Mouse (Mus musculus): ENCODE measurements at regions not wholly inside any gene's neighbourhood (a gene's known extent, or its start where the extent isn't known, plus 50 kb on each side); places are given as distances from the start of the nearest gene placed in this dataset.

- ATAC-seq (replicated peaks; ENCODE audit: poor library complexity) = no peak
Observed at GRCm38 (mm10) chr1:186447521-186447920, 258.3 kb downstream of the Tgfb2 start.

DNA sequence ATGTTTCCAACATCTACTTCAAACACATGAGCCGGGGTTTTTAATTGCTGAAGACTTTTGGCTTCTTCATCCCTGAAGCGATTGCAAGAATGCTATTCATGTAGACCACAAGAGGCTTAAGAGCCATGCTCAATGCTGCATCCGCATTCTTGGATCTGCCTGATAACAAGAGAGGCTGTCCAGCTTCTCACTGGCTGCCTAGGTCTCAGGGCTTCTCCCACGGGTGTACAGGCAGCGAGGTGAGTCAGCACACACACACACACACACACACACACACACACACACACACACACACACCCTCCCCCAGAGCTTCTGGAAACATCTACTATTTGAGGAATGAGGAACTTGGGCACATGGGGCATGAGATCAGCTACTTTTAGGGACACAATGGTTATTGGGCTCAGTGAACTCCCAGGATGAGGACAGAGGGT is 261.1 kb downstream of the Tgfb2 start:
- no peak for ATAC-seq (replicated peaks; ENCODE audit: poor library complexity)

GRCm38 (mm10) chr1:186442160-186442559 is 263.6 kb downstream of the Tgfb2 start:
- ATAC-seq (replicated peaks; ENCODE audit: poor library complexity) = no peak

DNA sequence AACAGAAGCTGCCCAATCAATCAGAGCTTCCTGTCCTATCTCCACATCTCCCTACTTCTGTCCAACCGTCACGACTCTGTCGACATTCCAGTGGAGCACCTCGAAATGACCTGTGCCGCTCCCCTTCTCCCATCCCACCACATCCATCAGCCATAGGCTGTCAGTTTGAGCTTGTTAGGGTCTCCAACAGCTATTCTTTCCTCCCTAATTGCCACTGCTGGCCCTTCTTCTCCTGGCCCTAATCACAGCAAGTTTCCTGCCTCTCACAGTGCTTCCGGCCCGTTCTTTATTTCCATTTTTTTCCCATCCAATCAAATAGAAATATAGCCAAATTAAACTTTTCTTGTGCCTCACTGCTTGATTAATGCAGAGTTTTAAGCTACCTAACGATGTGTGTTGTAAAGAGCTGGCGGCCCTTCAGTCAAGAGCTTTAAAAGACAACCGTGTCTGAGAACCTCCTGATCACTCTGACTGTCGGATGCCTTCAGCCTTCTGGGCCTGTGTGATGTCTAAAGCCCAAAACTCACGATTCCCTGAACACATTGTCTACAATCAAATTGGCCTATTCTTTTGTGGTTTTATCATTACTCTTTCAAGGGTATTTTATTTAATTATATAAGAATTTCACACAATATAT is 270.3 kb downstream of the Tgfb2 start:
- no peak for ATAC-seq (replicated peaks; ENCODE audit: poor library complexity)

- ATAC-seq (replicated peaks; ENCODE audit: poor library complexity) = no peak
Observed at GRCm38 (mm10) chr1:186434782-186435181, 271.0 kb downstream of the Tgfb2 start.

DNA sequence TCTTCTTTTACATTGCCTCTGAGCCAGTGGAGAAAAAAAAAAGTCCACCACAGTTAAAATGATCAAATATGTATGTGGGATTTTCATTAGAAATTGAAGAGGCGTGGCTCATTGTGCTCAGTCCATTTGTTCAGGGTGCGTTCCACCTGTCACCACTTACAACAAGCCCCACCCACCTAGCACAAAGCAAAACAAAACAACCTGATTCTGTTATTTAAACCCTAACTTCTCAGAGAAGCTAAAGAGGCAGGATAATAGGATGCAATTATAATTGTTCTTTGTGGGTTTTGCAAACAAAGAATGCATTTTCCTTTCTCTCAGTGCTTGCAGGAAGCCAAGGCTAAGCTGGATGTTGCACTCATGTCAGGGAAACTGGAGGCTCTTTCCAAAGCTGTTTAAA is 271.8 kb downstream of the Tgfb2 start:
- ATAC-seq (replicated peaks; ENCODE audit: poor library complexity) = no peak

- no peak for ATAC-seq (replicated peaks; ENCODE audit: poor library complexity)
Observed at GRCm38 (mm10) chr1:186433169-186433665, 272.6 kb downstream of the Tgfb2 start.

DNA sequence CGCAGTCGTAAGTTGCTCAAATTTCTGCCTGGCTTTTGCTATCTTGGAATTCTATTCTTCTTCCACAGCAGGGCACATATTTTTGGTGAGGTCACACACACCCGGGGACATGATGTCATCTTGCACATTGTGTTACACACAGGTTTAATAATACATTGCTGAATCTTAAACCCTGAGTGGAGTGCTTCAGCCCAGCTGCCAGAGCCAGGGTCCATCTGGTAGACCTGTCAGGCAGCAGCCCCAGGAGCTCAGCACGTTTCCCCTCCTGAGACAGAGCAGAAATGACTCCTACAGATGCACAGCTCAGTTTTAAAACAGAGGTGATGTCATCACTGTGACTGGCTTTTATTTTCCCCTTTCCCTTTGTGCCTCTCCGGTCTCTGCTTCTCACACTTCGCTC is 280.4 kb downstream of the Tgfb2 start:
- no peak for ATAC-seq (replicated peaks; ENCODE audit: poor library complexity)

DNA sequence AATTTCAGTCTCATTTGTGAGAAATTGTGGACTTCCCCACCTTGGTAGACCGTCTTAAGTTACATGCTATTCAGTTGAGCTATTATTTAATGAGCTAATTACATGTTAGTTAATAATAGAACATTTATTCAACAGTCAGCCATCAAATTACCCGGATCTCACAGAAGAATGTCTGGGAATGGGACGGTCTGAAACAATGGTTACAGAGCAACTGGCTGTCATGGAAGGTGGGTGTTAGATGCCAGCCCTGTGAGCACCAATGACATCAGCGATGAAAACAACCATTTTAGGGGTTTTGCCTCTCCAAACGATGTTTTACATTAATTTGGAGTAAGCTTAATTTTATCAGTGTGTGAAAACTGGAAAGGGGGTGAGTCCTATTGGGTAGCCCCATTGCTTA is 281.7 kb downstream of the Tgfb2 start:
- ATAC-seq (replicated peaks; ENCODE audit: poor library complexity) = no peak

DNA sequence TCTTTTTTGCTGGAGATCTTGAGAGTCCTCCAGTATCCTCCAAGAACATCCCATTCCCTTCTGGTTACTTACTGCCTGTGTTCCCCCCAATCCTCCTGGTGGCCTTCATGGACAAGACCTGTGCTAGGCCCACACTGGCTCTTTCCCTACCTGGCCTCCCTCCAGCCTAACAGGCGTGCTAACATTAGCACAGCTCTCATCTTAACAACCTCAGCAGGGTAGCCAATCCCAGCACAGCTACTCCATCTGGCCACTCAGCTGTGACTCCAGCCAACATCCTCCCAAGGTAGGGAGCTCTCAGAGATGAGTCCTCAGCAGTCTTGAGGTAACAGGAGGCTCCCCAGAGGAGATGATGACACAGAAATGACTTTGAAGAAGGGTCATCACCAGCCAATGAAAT is 288.7 kb downstream of the Tgfb2 start:
- no peak for ATAC-seq (replicated peaks; ENCODE audit: poor library complexity)

GRCm38 (mm10) chr1:186415321-186415720 is 290.5 kb downstream of the Tgfb2 start:
- ATAC-seq (replicated peaks; ENCODE audit: poor library complexity) = no peak

DNA sequence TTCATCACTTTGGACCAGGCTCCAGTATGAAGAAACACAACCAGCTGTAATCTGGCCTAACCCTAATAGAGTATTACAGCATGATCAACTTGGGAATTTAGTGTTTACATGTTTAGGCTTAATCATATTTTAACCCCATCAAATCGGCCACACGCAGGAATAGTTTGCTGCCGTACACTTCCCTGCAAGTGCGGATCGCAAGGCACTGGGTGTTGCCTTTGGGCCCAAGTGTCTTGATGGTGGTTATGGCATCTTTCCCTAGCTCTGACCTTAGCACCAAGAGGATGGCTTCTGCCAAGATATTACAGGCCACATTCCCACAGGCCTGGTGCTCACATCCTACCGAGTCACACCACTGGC is 291.9 kb downstream of the Tgfb2 start:
- ATAC-seq (replicated peaks; ENCODE audit: poor library complexity) = no peak

- no peak for ATAC-seq (replicated peaks; ENCODE audit: poor library complexity)
Observed at GRCm38 (mm10) chr1:186413064-186413885, 292.5 kb downstream of the Tgfb2 start.

GRCm38 (mm10) chr1:186412296-186412695 is 293.5 kb downstream of the Tgfb2 start:
- no peak for ATAC-seq (replicated peaks; ENCODE audit: poor library complexity)

- ATAC-seq (replicated peaks; ENCODE audit: poor library complexity) = no peak
Observed at GRCm38 (mm10) chr1:186408986-186409441, 291.9 kb upstream of the Lyplal1 start.

DNA sequence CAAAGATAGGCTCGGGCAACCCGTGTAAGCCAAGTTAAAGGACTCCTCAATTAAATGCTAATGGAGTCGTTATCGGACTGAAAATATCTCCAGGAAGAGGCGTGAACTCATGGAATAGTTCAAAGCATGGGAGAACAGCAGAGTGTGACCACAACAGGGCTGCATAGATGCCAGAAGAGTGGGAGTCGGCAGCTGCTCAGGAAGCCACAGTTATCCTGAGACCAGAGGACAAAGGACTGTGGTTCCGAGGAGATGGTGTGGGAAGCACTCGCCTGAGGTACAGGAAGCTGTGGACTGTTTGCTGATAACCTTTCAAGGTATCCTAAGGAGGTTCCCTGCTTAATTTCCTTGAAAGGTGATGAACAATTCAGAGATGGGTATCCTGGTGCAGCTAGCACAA is 290.5 kb upstream of the Lyplal1 start:
- ATAC-seq (replicated peaks; ENCODE audit: poor library complexity) = no peak

GRCm38 (mm10) chr1:186405693-186406092 is 288.6 kb upstream of the Lyplal1 start:
- no peak for ATAC-seq (replicated peaks; ENCODE audit: poor library complexity)

GRCm38 (mm10) chr1:186399762-186400161 is 282.7 kb upstream of the Lyplal1 start:
- ATAC-seq (replicated peaks; ENCODE audit: poor library complexity) = no peak

DNA sequence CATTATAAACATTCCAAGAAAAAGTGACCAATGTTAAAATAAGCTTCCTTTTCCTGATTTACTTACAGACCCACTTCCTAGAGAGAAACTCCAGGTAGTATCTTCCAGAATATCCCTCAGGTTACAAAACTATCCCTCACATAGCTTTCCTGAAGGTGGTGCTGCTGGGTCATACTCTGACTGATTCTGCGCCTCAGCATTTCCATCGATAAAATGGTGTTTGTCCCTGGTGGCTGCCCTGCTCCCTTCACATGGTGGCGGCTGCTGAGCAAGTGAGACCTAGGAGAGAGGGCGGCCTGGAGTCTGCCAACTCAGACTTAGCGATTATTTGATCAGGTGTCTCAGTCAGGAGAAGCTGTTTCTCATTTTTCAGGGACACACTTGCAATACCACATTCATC is 275.9 kb upstream of the Lyplal1 start:
- ATAC-seq (replicated peaks; ENCODE audit: poor library complexity) = no peak

- ATAC-seq (replicated peaks; ENCODE audit: poor library complexity) = no peak
Observed at GRCm38 (mm10) chr1:186384440-186384839, 267.3 kb upstream of the Lyplal1 start.

DNA sequence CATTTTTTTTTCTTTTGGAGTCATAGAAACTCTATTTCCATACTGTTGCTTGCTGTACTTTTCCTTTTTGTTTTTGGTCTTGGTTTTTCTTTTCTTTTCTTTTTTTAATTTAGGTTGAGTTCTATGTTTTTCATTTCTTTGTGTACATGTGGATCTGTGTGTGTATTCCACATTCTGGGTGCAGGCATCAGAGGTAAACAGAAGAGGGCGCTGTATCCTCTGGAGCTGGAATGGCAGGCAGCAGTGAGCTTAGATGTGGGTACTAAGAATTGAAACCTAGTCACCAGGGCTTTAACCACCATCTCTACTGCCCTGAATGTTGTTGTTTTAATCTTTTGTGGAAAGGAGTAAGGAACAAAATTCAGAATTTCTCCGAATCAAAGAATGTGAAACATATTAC is 266.3 kb upstream of the Lyplal1 start:
- no peak for ATAC-seq (replicated peaks; ENCODE audit: poor library complexity)

DNA sequence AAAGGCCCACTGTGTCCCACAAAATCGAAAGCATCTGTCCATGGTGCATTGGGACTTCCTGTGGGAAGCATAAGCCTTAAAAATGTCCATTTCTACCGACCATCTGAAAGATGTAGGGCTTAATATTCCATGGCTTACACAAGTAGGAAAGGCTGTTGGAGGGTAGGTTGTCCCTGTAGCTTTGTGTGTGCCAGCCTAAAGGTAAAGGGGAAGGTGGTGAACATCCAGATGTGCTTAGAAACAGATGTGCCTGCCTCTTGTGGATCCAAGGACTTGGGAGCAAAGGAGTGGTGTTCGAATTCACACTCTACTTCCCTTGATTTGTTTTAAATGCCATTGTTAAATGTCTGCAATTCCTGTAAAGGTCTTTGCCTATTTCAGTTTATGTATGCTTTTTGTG is 265.9 kb upstream of the Lyplal1 start:
- no peak for ATAC-seq (replicated peaks; ENCODE audit: poor library complexity)

All from megakaryocyte progenitor cell, adult 5-6 weeks (primary cell).